Mouse (Mus musculus) kidney, embryonic 14.5 days (tissue): ENCODE results near the gene Casq2. TPM values are rescaled to one million over a fixed set of nuclear protein-coding genes. Genes with fewer than 3 reads are reported as not detected.

Source experiments
- ATAC-seq: fragments of 200-750 bp; cut with Nextera tagmentation; 2 replicates; pipeline ENCODE4 v1.8.0; 2017; ENCODE audit warnings: moderate number of reproducible peaks, mild to moderate bottlenecking, moderate TSS enrichment, moderate library complexity; ENCODE audit not compliant: low FRiP score, low TSS enrichment
- H3K27ac ChIP-seq: fragments of 300-500 bp; sonication (generic); 2 replicates; pipeline ENCODE4 v1.5.1; 2014; ENCODE audit warnings: low read depth, mild to moderate bottlenecking, low read length, moderate library complexity, mixed read lengths
- H3K27me3 ChIP-seq: fragments of 300-500 bp; sonication (generic); 2 replicates; pipeline ENCODE4 v1.6.1; 2014; ENCODE audit warnings: mild to moderate bottlenecking, low read length; ENCODE audit not compliant: control insufficient read depth, insufficient read depth
- H3K36me3 ChIP-seq: fragments of 300-500 bp; sonication (generic); 2 replicates; pipeline ENCODE4 v1.6.1; 2014; ENCODE audit warnings: low read length, mixed read lengths; ENCODE audit not compliant: control insufficient read depth, insufficient read depth
- H3K4me1 ChIP-seq: fragments of 300-500 bp; sonication (generic); 2 replicates; pipeline ENCODE4 v1.6.1; 2014; ENCODE audit warnings: low read length, mixed read lengths; ENCODE audit not compliant: control insufficient read depth, insufficient read depth
- H3K4me2 ChIP-seq: fragments of 300-500 bp; sonication (generic); replicated peaks from 2 replicates; pipeline ENCODE4 v1.6.1; 2014; ENCODE audit warnings: low read depth, mild to moderate bottlenecking, low read length
- H3K4me3 ChIP-seq: fragments of 300-500 bp; sonication (generic); 2 replicates; pipeline ENCODE4 v1.5.1; 2014; ENCODE audit warnings: mild to moderate bottlenecking, low read length
- H3K9ac ChIP-seq: fragments of 300-500 bp; sonication (generic); 2 replicates; pipeline ENCODE4 v1.6.1; 2014; ENCODE audit warnings: low read depth, mild to moderate bottlenecking, low read length, moderate library complexity
- H3K9me3 ChIP-seq: fragments of 300-500 bp; sonication (generic); 2 replicates; pipeline ENCODE4 v1.6.1; 2016; ENCODE audit warnings: low read length; ENCODE audit not compliant: control insufficient read depth
- WGBS: fragments of 180-500 bp; shearing (Covaris S2); extraction: QIAGEN DNeasy Blood & Tissue Kit; methylation state at CpG from one replicate; pipeline ENCODE4 v1.1.7; 2014; 5-methylcytosine and 5-hydroxymethylcytosine counted together
- polyA plus RNA-seq: library from polyadenylated mRNA; unstranded; fragments of >200 nt; fragmentation: Nextera tagmentation; extraction: Ambion mirVana; gene quantifications from 2 replicates; pipeline ENCODE4 v1.2.1, GENCODE M21; 2014

Gene Casq2
- polyA plus RNA-seq, 1 experiment from 2014 or later = 0.50 TPM

DNA sequence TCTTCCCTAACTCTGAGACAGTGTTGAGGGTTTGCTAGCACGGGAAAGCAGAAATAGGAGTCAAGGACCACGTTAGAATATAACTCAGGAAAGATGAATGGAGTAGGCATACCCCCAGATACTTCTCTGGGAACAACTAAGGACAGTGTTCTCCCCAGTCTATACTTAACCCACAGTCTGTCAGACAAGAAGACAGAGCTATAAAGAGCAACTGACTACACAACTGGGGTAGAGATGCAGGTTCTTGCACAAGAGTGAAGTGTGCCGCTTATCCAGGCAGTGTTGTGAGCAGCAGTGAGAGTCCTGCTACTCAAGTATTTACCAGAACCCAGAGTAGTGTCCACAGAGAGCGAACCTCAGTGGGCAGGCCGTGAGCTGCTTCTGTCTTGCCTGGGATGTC lies 16.5 kb upstream of the Casq2 start:
- Histone ChIP-seq H3K9me3 (no peaks in the 10 kb centered on the region), H3K27me3 (no peaks in the 10 kb centered on the region), H3K4me1 (no peaks in the 10 kb centered on the region), H3K36me3 (no peaks in the 10 kb centered on the region), H3K9ac (no peak overlapping the region), H3K27ac (no peak overlapping the region), H3K4me3 (no peak overlapping the region), H3K4me2 (no peak overlapping the region)
- ATAC-seq = no peak
- 79% methylated on average over 5 of the region's 5 CpGs for WGBS

DNA sequence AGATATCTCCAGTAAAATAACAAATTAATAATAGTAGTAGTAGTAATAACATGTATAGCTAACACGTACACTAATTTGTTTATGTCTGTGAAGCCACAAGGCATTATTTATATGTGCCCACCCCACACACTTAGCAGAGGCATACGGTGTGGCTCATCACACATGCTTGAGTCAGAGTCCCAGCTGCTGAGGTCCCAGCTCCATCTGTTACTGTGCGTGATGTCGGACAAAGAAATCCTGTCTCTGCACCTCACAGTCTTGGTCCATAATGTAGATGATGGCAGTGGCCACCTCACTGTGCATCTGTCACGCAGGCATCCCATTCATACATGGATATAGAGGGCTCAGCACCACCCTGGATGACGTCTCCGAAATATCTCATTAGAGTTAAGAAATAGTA lies 15.9 kb upstream of the Casq2 start:
- no peaks in the 10 kb centered on the region for H3K36me3 ChIP-seq
- H3K4me2 ChIP-seq = no peak overlapping the region
- H3K4me1 ChIP-seq = no peaks in the 10 kb centered on the region
- no peak overlapping the region for H3K9ac ChIP-seq
- 91% methylated on average over 7 of the region's 7 CpGs for WGBS
- H3K27ac ChIP-seq = no peak overlapping the region
- H3K9me3 ChIP-seq = no peaks in the 10 kb centered on the region
- H3K4me3 ChIP-seq = no peak overlapping the region
- no peak for ATAC-seq
- H3K27me3 ChIP-seq = no peaks in the 10 kb centered on the region

DNA sequence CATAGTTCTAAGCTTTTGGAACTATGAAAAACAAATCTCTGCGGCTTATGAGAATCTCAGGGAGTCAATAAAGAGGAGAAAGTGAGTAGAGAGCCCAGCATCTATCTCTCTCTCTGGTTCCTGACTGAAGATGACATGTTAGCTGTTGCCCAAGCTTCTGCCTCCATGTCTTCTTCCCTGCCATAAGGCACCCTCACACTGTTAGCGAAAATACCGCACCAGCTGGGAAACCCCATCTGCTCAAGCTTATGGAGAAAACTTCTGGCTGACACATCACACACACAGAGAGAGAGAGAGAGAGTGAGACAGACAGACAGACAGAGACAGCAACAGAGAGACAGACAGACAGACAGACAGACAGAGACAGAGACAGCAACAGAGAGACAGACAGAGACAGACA lies 15.2 kb upstream of the Casq2 start:
- Histone ChIP-seq H3K27ac (no peak overlapping the region), H3K27me3 (no peaks in the 10 kb centered on the region), H3K4me3 (no peak overlapping the region), H3K9ac (no peak overlapping the region), H3K9me3 (no peaks in the 10 kb centered on the region), H3K4me1 (no peaks in the 10 kb centered on the region), H3K4me2 (no peak overlapping the region), H3K36me3 (no peaks in the 10 kb centered on the region)
- no peak for ATAC-seq
- 93% methylated on average over 3 of the region's 3 CpGs for WGBS

DNA sequence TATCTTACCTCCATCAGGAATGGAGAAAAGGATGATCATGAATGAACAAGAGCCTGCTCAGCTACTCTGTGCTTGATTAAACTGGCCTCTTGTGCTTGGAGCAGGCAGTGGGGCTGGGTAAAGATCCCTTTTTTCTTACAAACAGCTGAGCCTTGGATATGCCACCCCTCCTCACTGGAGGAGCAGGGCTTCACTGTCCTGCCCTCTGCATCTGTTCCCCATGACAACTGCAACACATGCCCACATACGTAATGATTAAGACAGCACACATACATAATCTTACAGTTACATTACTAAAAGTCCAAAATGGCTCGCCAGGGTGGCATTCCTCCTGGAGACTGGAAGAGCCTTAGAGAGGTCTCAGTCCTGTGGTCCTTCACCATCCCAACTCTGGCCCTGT lies 6.8 kb upstream of the Casq2 start:
- Histone ChIP-seq H3K36me3 (no peaks in the 10 kb centered on the region), H3K4me1 (no peaks in the 10 kb centered on the region), H3K4me2 (no peak overlapping the region), H3K9ac (no peak overlapping the region), H3K27me3 (no peaks in the 10 kb centered on the region), H3K4me3 (no peak overlapping the region), H3K27ac (no peak overlapping the region), H3K9me3 (no peaks in the 10 kb centered on the region)
- no peak for ATAC-seq
- 98% methylated on average over 2 of the region's 2 CpGs for WGBS

DNA sequence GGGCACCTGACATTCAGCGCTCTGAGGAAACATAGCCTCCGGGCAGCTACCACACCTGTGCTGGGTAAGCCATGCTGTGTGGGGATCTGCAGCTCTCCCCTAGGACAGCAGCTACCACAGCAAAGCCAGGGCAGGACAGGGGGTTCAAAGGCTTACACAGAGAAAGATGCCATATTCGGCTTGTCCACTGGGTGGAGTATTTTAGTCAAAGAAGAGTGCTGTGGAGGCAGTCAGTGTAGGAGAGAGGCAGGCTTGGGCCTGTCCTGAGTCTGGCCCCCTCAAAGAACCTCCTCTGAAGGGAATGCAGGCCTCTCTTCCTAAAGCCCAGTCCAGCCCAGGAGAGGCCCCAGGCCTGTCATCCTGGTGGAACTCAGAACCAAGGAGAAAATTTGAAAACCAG lies 4.4 kb upstream of the Casq2 start:
- no peak overlapping the region for H3K4me2 ChIP-seq
- no peaks in the 10 kb centered on the region for H3K9me3 ChIP-seq
- no peaks in the 10 kb centered on the region for H3K27me3 ChIP-seq
- no peak overlapping the region for H3K27ac ChIP-seq
- H3K4me1 ChIP-seq = no peaks in the 10 kb centered on the region
- 21% methylated on average over 3 of the region's 3 CpGs for WGBS
- ATAC-seq = peak; percentile 85
- no peak overlapping the region for H3K9ac ChIP-seq
- H3K36me3 ChIP-seq = no peaks in the 10 kb centered on the region
- H3K4me3 ChIP-seq = no peak overlapping the region

DNA sequence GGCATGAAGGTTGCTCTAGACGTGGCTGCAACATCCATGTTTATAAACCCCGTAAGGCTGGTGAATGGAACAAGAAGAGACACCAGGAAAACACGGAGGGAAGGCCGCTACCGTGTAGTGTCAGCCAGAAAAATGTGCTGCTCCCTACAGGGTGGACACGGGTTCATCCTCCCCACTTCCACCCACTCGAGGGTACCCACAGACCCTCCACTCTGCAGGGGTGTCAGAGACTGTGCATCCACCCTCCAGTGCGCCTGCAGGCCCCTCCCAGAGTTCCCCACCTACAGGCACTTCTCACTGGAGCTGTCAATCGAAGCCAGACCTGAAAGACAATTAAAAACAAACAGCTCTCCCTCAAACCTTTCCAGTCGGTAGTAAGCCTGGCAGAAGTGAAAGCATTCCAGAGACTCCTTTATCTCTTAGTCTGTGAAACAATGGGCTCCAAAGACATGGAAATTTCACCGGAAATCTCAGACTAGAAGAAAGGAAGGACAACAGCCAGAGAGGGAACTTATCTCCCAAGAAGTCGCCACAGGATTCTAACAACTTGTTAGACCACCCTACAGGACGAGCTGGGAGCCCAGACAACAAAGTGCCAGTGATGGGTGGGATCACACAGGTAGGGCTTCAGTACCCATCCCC lies 2.5 kb upstream of the Casq2 start:
- Histone ChIP-seq H3K4me3 (no peak overlapping the region), H3K4me2 (no peak overlapping the region), H3K27me3 (no peaks in the 10 kb centered on the region), H3K36me3 (no peaks in the 10 kb centered on the region), H3K9me3 (no peaks in the 10 kb centered on the region), H3K9ac (no peak overlapping the region), H3K4me1 (no peaks in the 10 kb centered on the region), H3K27ac (no peak overlapping the region)
- ATAC-seq = no peak
- 44% methylated on average over 13 of the region's 13 CpGs for WGBS

DNA sequence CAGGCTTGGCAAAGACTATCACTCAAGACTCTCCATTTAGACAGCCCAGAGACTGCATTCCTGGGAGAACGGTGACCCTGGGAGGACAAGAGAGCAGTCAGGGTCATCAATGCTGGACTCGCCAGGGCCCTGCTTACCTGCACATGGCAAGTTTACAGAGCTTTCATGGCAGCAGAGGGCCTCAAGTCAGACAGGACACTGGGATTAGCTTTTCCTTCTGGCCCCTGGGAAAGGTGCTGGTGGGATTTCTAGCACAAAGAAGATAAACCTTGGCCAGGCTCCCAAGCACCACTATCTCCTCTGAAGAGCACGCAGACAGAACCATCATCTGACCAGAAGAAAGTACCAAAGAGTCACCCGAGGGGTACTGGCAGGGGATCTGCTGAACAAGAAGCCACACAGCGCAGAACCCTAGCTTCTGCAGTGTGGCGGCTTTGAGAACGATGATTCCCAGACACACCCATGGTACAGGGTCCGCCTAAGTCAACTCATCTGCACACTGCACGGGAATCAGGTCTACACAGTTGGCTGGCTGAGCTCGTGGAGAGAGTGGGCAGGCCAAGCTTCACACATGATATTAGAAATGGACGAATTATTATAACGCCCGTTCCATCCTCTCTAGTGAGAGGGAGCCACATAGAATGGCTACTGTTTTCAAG lies 1.3 kb upstream of the Casq2 start:
- 72% methylated on average over 13 of the region's 13 CpGs for WGBS
- Histone ChIP-seq H3K4me3 (no peak overlapping the region), H3K27me3 (no peaks in the 10 kb centered on the region), H3K36me3 (no peaks in the 10 kb centered on the region), H3K9me3 (no peaks in the 10 kb centered on the region), H3K4me1 (no peaks in the 10 kb centered on the region), H3K9ac (no peak overlapping the region), H3K4me2 (no peak overlapping the region), H3K27ac (no peak overlapping the region)
- no peak for ATAC-seq

DNA sequence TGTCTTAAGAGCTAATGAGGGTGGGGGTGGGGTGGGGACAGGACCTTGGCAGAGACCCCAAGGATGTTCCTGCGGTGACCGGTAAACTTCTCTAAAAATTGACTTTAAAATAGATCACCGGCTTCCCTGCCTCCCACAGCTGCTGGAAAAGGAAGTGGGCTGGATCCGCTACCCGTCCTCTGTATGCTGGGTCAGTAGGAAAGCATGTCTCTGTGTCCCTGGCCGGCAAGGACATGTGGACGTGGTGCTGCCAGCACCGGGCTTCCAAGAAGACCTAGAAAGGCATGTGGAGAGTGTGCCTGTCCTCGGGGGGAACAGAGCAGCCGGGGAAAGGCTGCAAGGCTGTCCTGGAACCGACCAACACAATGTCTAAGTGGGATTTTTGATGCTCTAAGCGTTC lies 496 bp upstream of the Casq2 start:
- ATAC-seq = no peak
- no peaks in the 10 kb centered on the region for H3K36me3 ChIP-seq
- H3K27me3 ChIP-seq = no peaks in the 10 kb centered on the region
- no peaks in the 10 kb centered on the region for H3K4me1 ChIP-seq
- H3K9ac ChIP-seq = no peak overlapping the region
- H3K9me3 ChIP-seq = no peaks in the 10 kb centered on the region
- 40% methylated on average over 12 of the region's 12 CpGs for WGBS
- no peak overlapping the region for H3K4me3 ChIP-seq
- H3K27ac ChIP-seq = no peak overlapping the region
- H3K4me2 ChIP-seq = no peak overlapping the region

DNA sequence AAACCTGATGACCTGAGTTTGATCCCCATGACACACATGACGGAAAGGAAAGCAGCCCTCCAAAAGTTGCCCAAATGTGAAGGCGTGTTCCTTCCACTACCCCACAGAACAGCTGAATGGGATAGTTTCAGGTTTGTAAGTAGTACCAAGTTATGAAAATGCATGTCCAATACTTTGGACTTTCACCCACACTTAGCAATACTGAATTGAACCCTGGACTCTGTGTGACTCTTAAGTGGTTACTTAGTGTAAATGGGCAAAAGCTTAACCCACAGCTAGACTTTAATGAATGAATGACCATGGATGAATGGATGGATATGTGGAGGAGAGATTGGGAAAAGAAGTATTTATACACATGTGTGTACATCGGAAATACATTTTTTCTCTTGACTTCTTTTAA lies 8.6 kb downstream of the Casq2 start:
- Histone ChIP-seq H3K4me1 (no peaks in the 10 kb centered on the region), H3K9ac (no peak overlapping the region), H3K4me3 (no peak overlapping the region), H3K9me3 (no peaks in the 10 kb centered on the region), H3K4me2 (no peak overlapping the region), H3K27me3 (no peaks in the 10 kb centered on the region), H3K27ac (no peak overlapping the region), H3K36me3 (no peaks in the 10 kb centered on the region)
- no peak for ATAC-seq
- WGBS = 93% methylated on average over 3 of the region's 3 CpGs
